Mouse (Mus musculus) ES-Bruce4 (cell line): ENCODE data around the gene Tpk1.

Source experiments
- CTCF ChIP-seq: IDR thresholded peaks from one replicate; pipeline ENCODE4 v1.8.1; 2011; ENCODE audit warnings: low read depth, low read length
- EP300 ChIP-seq: IDR thresholded peaks from 2 replicates; pipeline ENCODE4 v1.6.1; 2011; ENCODE audit warnings: low read depth, low read length; ENCODE audit not compliant: insufficient read depth

DNA sequence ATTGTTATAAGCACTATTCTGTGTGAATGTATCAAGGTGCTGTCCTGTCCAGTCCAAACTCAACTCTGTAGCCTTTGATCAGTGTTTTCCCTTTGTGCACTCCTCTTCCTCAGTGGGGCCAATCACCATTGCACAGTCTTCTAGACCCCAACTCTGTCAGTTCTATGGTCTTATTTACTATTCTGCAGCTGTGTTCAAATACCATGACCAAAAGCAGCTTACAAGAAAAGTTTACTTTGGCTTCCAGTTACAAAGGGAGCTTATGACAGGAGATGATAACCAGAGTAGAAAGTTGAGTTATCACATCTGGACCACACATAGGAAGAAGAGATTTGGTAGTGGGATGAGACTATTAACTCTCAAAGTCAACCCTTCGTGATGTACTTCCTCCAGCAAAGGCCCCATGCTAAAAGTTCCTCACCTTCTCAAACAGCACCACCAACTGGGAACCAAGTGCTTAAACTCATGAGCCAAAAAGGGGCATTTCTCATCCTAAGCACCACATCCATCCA is 298.6 kb downstream of the Tpk1 start:
- TF ChIP-seq CTCF (no peak), EP300 (no peak)
